ENCODE assay signal across 15 mouse cellular contexts in the genomic region with DNA sequence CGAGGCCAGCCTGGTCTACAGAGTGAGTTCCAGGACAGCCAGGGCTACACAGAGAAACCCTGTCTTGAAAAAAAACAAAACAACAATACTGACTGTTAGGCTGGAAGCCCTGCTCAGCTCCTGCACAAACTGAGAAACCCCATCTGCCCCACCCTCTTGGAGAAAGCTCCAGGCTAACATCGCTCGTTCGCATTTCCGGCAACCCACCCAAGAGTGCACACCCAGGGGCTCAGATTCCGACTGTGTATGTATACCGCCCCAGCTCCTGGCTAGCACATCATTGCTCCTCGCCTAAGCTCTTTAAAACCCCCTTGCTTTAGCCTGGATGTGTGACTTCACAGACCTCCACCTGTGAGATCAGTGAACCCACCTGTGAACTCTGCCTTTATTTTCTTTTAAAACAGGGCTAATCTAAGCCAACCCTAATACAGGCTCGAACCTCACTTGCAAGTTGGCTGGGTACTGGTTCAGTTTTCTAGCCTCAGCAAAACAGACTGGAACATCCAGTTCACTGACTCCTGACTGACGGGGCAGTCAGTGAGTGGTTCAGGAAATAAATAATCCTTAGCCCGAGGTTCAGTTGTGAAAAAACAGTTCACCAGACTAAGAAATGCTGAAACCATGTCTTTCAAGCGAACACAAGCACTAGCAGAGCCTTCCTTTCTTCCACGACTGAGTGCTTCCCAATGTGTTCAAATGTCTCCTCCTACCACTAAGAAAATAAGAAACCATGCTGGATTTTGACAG. TPM values are rescaled to one million over a fixed set of nuclear protein-coding genes. Genes with fewer than 3 reads are reported as not detected.
DNase-seq lines count a peak whose midpoint lies in the region; ATAC-seq and TF ChIP-seq lines count a peak whose summit lies in the region.
"Had no signal": no experiment of that assay in that cellular context is flagged by ENCODE, and none has a peak within 500 bp of the region (broad histone marks: within the 10 kb centered on the region; RNA-seq: fewer than 3 reads in every experiment).

No protein-coding gene starts in this region.

- intact Hi-C loops in heart, postnatal 36 days (cut with DNase I), result no loop called here

- peaks cover 46% of the 10 kb centered on the region for H3K4me1 ChIP-seq in heart, embryonic 15.5 days (replicated peaks)
- no peaks in the 10 kb centered on the region for H3K4me1 ChIP-seq in stomach, embryonic 16.5 days (ENCODE audit: control insufficient read depth, insufficient read depth, low read length)
- H3K4me1 ChIP-seq in stomach, postnatal 0 days (replicated peaks; ENCODE audit: control insufficient read depth, insufficient read depth), result no peaks in the 10 kb centered on the region
- H3K4me1 ChIP-seq in kidney, embryonic 16.5 days (ENCODE audit: insufficient read depth, low read length), result peaks cover 18% of the 10 kb centered on the region
- H3K4me1 ChIP-seq in liver, postnatal 0 days (ENCODE audit: insufficient read depth), result peaks cover 32% of the 10 kb centered on the region
- no peaks in the 10 kb centered on the region for H3K4me1 ChIP-seq in forebrain, embryonic 13.5 days
- H3K4me1 ChIP-seq: embryonic facial prominence, embryonic 13.5 days; midbrain, embryonic 10.5 days had no signal

- 0 out of 2 replicates have a peak overlapping the region, but pooled peaks have one; percentile 7 for H3K27ac ChIP-seq in heart, embryonic 15.5 days
- 0 out of 2 replicates have a peak overlapping the region, but pooled peaks have one; percentile 0 for H3K27ac ChIP-seq in stomach, embryonic 16.5 days (ENCODE audit: low read length)
- H3K27ac ChIP-seq in stomach, postnatal 0 days (replicated peaks), result no peak overlapping the region
- H3K27ac ChIP-seq in kidney, embryonic 16.5 days (ENCODE audit: low read length), result peak overlapping the region; percentile 19
- peak overlapping the region; percentile 80 for H3K27ac ChIP-seq in liver, postnatal 0 days (ENCODE audit: low read depth)
- H3K27ac ChIP-seq in forebrain, embryonic 13.5 days, result no peak overlapping the region
- H3K27ac ChIP-seq: embryonic facial prominence, embryonic 13.5 days; forebrain, embryonic 10.5 days; hindbrain, embryonic 14.5 days; midbrain, embryonic 10.5 days had no signal

- H3K4me2 ChIP-seq in heart, embryonic 15.5 days, result no peak overlapping the region
- no peak overlapping the region for H3K4me2 ChIP-seq in stomach, embryonic 16.5 days (ENCODE audit: low read depth, low read length)
- no peak overlapping the region for H3K4me2 ChIP-seq in stomach, postnatal 0 days (replicated peaks; ENCODE audit: low read depth)
- H3K4me2 ChIP-seq in kidney, embryonic 16.5 days (replicated peaks; ENCODE audit: low read depth, low read length), result no peak overlapping the region
- H3K4me2 ChIP-seq in liver, postnatal 0 days (ENCODE audit: low read depth, low read length), result no peak overlapping the region
- H3K4me2 ChIP-seq in forebrain, embryonic 13.5 days, result no peak overlapping the region
- H3K4me2 ChIP-seq: embryonic facial prominence, embryonic 13.5 days; hindbrain, embryonic 14.5 days had no signal

- ATAC-seq in heart, embryonic 15.5 days (replicated peaks; ENCODE audit: insufficient number of reproducible peaks, insufficient read depth, low FRiP score, low read depth), result no peak
- ATAC-seq in stomach, embryonic 16.5 days (ENCODE audit: insufficient read depth, low FRiP score), result no peak
- ATAC-seq in stomach, postnatal 0 days (ENCODE audit: low FRiP score, low TSS enrichment), result no peak
- no peak for ATAC-seq in kidney, embryonic 16.5 days (ENCODE audit: low FRiP score, low TSS enrichment)
- no peak for ATAC-seq in liver, postnatal 0 days
- ATAC-seq in forebrain, embryonic 13.5 days, result no peak

- no peak overlapping the region for H3K4me3 ChIP-seq in heart, embryonic 15.5 days
- H3K4me3 ChIP-seq in stomach, embryonic 16.5 days (replicated peaks; ENCODE audit: low read length), result no peak overlapping the region
- no peak overlapping the region for H3K4me3 ChIP-seq in stomach, postnatal 0 days (ENCODE audit: low read depth, low read length)
- no peak overlapping the region for H3K4me3 ChIP-seq in kidney, embryonic 16.5 days (ENCODE audit: low read length)
- no peak overlapping the region for H3K4me3 ChIP-seq in liver, postnatal 0 days (ENCODE audit: low read depth, low read length)
- no peak overlapping the region for H3K4me3 ChIP-seq in forebrain, embryonic 13.5 days
- H3K4me3 ChIP-seq: embryonic facial prominence, embryonic 13.5 days; forebrain, embryonic 10.5 days; midbrain, embryonic 10.5 days; myocyte had no signal

- no peak for TF ChIP-seq CTCF in stomach, postnatal 0 days (IDR thresholded peaks at IDR 0.05; ENCODE audit: low read depth)
- TF ChIP-seq CTCF in liver, postnatal 0 days (IDR thresholded peaks at IDR 0.05; ENCODE audit: low read depth), result no peak

- 79% methylated on average over 13 of the region's 13 CpGs for WGBS in heart, embryonic 15.5 days
- 79% methylated on average over 13 of the region's 13 CpGs for WGBS in stomach, embryonic 16.5 days
- WGBS in stomach, postnatal 0 days, result 64% methylated on average over 13 of the region's 13 CpGs
- 48% methylated on average over 13 of the region's 13 CpGs for WGBS in kidney, embryonic 16.5 days
- WGBS in liver, postnatal 0 days (ENCODE audit: insufficient replicate concordance), result 81% methylated on average over 13 of the region's 13 CpGs
- 84% methylated on average over 13 of the region's 13 CpGs for WGBS in forebrain, embryonic 13.5 days

- no peaks in the 10 kb centered on the region for H3K9me3 ChIP-seq in heart, embryonic 15.5 days (replicated peaks)
- no peaks in the 10 kb centered on the region for H3K9me3 ChIP-seq in stomach, embryonic 16.5 days (replicated peaks; ENCODE audit: control insufficient read depth, low read length)
- no peaks in the 10 kb centered on the region for H3K9me3 ChIP-seq in stomach, postnatal 0 days (ENCODE audit: control insufficient read depth, low read length)
- H3K9me3 ChIP-seq in kidney, embryonic 16.5 days (ENCODE audit: low read length), result no peaks in the 10 kb centered on the region
- no peaks in the 10 kb centered on the region for H3K9me3 ChIP-seq in liver, postnatal 0 days (ENCODE audit: low read length)
- no peaks in the 10 kb centered on the region for H3K9me3 ChIP-seq in forebrain, embryonic 13.5 days (replicated peaks)
- H3K9me3 ChIP-seq: embryonic facial prominence, embryonic 13.5 days; forebrain, embryonic 10.5 days; midbrain, embryonic 10.5 days had no signal

- H3K9ac ChIP-seq in heart, embryonic 15.5 days, result no peak overlapping the region
- no peak overlapping the region for H3K9ac ChIP-seq in stomach, embryonic 16.5 days (ENCODE audit: low read length)
- H3K9ac ChIP-seq in stomach, postnatal 0 days (ENCODE audit: low read length), result no peak overlapping the region
- no peak overlapping the region for H3K9ac ChIP-seq in kidney, embryonic 16.5 days (replicated peaks; ENCODE audit: low read length)
- no peak overlapping the region for H3K9ac ChIP-seq in liver, postnatal 0 days (replicated peaks)
- H3K9ac ChIP-seq in forebrain, embryonic 13.5 days, result no peak overlapping the region
- H3K9ac ChIP-seq: embryonic facial prominence, embryonic 13.5 days; hindbrain, embryonic 14.5 days had no signal

- no peaks in the 10 kb centered on the region for H3K27me3 ChIP-seq in heart, embryonic 15.5 days
- no peaks in the 10 kb centered on the region for H3K27me3 ChIP-seq in stomach, embryonic 16.5 days (ENCODE audit: control insufficient read depth, insufficient read depth, low read length)
- no peaks in the 10 kb centered on the region for H3K27me3 ChIP-seq in stomach, postnatal 0 days (ENCODE audit: control insufficient read depth, insufficient read depth, low read length)
- no peaks in the 10 kb centered on the region for H3K27me3 ChIP-seq in kidney, embryonic 16.5 days (ENCODE audit: insufficient read depth, low read length)
- no peaks in the 10 kb centered on the region for H3K27me3 ChIP-seq in liver, postnatal 0 days (ENCODE audit: insufficient read depth, low read length)
- H3K27me3 ChIP-seq in forebrain, embryonic 13.5 days, result no peaks in the 10 kb centered on the region
- H3K27me3 ChIP-seq: embryonic facial prominence, embryonic 13.5 days had no signal

- peaks cover 3% of the 10 kb centered on the region; the same call in 1 of the 2 replicates for H3K36me3 ChIP-seq in heart, embryonic 15.5 days
- 0 out of 2 replicates have a peak, but pooled peaks cover 4% of the 10 kb centered on the region for H3K36me3 ChIP-seq in stomach, embryonic 16.5 days (ENCODE audit: control insufficient read depth, insufficient read depth, low read length)
- H3K36me3 ChIP-seq in stomach, postnatal 0 days (ENCODE audit: control insufficient read depth, insufficient read depth, low read length), result no peaks in the 10 kb centered on the region; the same call in 1 of the 2 replicates
- no peaks in the 10 kb centered on the region; the same call in 1 of the 2 replicates for H3K36me3 ChIP-seq in kidney, embryonic 16.5 days (ENCODE audit: insufficient read depth, low read length)
- peaks cover 41% of the 10 kb centered on the region for H3K36me3 ChIP-seq in liver, postnatal 0 days (replicated peaks; ENCODE audit: insufficient read depth, low read length)
- H3K36me3 ChIP-seq in forebrain, embryonic 13.5 days (ENCODE audit: poor library complexity, severe bottlenecking), result no peaks in the 10 kb centered on the region

- TF ChIP-seq EP300 in stomach, postnatal 0 days (optimal IDR thresholded peaks at IDR 0.05), result no peak
- no peak for TF ChIP-seq EP300 in liver, postnatal 0 days (IDR thresholded peaks at IDR 0.05; ENCODE audit: low read depth)

- no peak for DNase-seq in heart, postnatal 36 days
- DNase-seq in stomach, postnatal 0 days (ENCODE audit: low spot score), result no peak
- no peak for DNase-seq in liver, postnatal 0 days
- no peak for DNase-seq in layer of hippocampus, adult 9-11 months
- DNase-seq: cerebellum, adult 2 months; right cerebral cortex, adult 18-20 months had no signal

RNA-seq across cellular contexts. Expression of a gene that starts 24.0 kb away (rescaled TPM):
- polyA plus RNA-seq in heart, embryonic 15.5 days (2015; fragmentation: Nextera tagmentation; extraction: Ambion mirVana), result 53.7 and 59.5 TPM in 2 replicates
- total RNA-seq in heart, postnatal 36 days (2021), result 10 to 100 TPM; 62.1 to 69.1 TPM
- polyA plus RNA-seq in stomach, embryonic 16.5 days (2015; fragmentation: Nextera tagmentation; extraction: Ambion mirVana), result 50.1 and 51.2 TPM in 2 replicates
- polyA plus RNA-seq in stomach, postnatal 0 days (2015; fragmentation: Nextera tagmentation; extraction: Ambion mirVana), result 34.3 and 35.0 TPM in 2 replicates
- polyA plus RNA-seq in kidney, embryonic 16.5 days (2015; fragmentation: Nextera tagmentation; extraction: Ambion mirVana), result 47.5 and 48.0 TPM in 2 replicates
- 26.4 and 30.2 TPM in 2 replicates for polyA plus RNA-seq in liver, postnatal 0 days (2015; fragmentation: Nextera tagmentation; extraction: Ambion mirVana)
- 7.8 and 9.1 TPM in 2 replicates for polyA plus RNA-seq in forebrain, embryonic 13.5 days (2015; fragmentation: Nextera tagmentation; extraction: Ambion mirVana)

Comparison
In these comparisons a context has a peak if more than half of its experiments do, and no peak if none do; other contexts are left out.
1. H3K27ac ChIP-seq: peak in heart, embryonic 15.5 days (single experiment), stomach, embryonic 16.5 days (single experiment), kidney, embryonic 16.5 days (single experiment) and liver, postnatal 0 days (single experiment); none in stomach, postnatal 0 days (single experiment) and forebrain, embryonic 13.5 days (single experiment).